Mouse (Mus musculus) ES-E14 (cell line): ENCODE data around the gene Nedd4.

Source experiments
- CHD2 ChIP-seq: IDR thresholded peaks from 2 replicates; pipeline ENCODE4 v1.6.1; 2014; ENCODE audit warnings: mild to moderate bottlenecking, low read depth, low read length, inconsistent platforms
- HCFC1 ChIP-seq: IDR thresholded peaks from 2 replicates; pipeline ENCODE4 v1.6.1; 2012; ENCODE audit warnings: low read length, inconsistent platforms, borderline replicate concordance; ENCODE audit not compliant: insufficient read depth
- MAFK ChIP-seq: IDR thresholded peaks from 2 replicates; pipeline ENCODE4 v1.6.1; 2014; ENCODE audit warnings: mild to moderate bottlenecking, low read depth, low read length, inconsistent platforms; ENCODE audit not compliant: insufficient read depth
- ZC3H11A ChIP-seq: IDR thresholded peaks from 2 replicates; pipeline ENCODE4 v1.6.1; 2012; ENCODE audit warnings: low read depth, mild to moderate bottlenecking, inconsistent platforms, low read length, borderline replicate concordance
- ZNF384 ChIP-seq: IDR thresholded peaks from 2 replicates; pipeline ENCODE4 v1.6.1; 2012; ENCODE audit warnings: low read depth, low read length, inconsistent platforms

GRCm38 (mm10) chr9:72703754-72704153 lies 41.6 kb downstream of the Nedd4 start:
- TF ChIP-seq ZNF384 (no peak), ZC3H11A (no peak), CHD2 (no peak), HCFC1 (no peak), MAFK (no peak)
